Mouse (Mus musculus) effector memory CD4-positive, alpha-beta T cell, adult 7 months (primary cell): ENCODE measurements around the gene Ccdc91. TPM values are rescaled to one million over a fixed set of nuclear protein-coding genes. Genes with fewer than 3 reads are reported as not detected.

ENCODE experiments used
- polyA plus RNA-seq: library from polyadenylated mRNA; unstranded; fragments of 100-300 nt; shearing (Covaris generic); gene quantifications from one replicate; pipeline ENCODE4 v1.2.1, GENCODE M21; 2017

Ccdc91 gene
- 16.3 TPM for polyA plus RNA-seq

DNA sequence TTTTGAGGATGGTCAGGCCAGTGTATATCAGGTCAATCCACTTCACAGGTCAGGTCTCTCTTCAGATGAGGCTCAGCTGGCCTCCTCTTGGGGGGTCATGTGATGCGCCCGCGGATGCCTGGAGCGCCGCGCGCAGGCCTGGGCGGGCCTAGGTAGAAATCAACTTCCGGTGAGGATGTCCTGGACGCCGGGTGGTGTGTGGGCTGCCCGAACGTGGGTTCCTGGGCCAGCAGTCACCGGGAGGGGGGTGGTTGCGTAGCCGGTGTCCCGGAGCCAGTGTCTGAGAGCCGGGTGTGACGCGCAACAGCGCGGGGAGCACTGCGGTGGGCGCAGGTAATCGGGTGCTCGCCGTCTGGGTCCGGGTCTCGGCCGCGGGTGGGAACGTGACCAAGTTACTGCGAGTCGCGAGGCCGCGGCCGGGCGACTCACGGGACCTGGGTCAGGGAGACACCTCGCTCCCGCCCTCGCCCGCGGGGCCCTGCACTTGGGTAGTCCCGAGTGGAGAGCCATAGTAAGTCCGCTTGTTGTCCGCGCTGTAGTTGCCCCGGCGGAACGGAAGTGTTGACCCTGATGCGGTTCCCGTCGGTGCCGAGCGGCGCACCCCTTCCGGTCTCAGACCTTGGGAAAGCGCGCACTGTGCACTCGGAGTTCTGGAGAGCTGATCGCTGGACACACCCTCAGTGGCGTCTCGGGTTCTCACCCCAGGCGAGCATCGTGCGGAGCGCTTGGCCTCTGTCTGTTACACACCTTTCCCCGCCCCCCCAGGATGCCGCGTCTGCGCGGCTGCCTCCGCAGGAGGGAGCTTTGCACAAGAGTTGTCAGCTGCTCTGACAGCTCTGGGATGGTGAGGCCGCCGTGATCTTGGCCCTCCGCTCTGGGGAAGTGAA lies at the start of gene Ccdc91:
Gene Ccdc91, plus strand, starts transcription at position 102 of the 887 bp plus-strand sequence.

Other genes starting within 250 kb of the Ccdc91 start
- not detected for gene Pthlh, start 211.6 kb upstream of the Ccdc91 start, polyA plus RNA-seq